Mouse (Mus musculus): ENCODE measurements around the gene Twist2. TPM values are rescaled to one million over a fixed set of nuclear protein-coding genes. Genes with fewer than 3 reads are reported as not detected.

Twist2 gene
- total RNA-seq, 2 experiments from 2014 or later = 1.5 to 1.6 TPM

- DNase-seq (ENCODE audit: extremely low spot score in 1 of 2, low spot score in 2 of 2) = no peak
- intact Hi-C loops (cut with DNase I) = no loop called here
Measured at GRCm38 (mm10) chr1:91802406-91803121, 1.3 kb downstream of the Twist2 start.

GRCm38 (mm10) chr1:91803416-91803815 is 2.2 kb downstream of the Twist2 start:
- DNase-seq (ENCODE audit: extremely low spot score in 1 of 2, low spot score in 2 of 2) = no peak
- intact Hi-C loops (cut with DNase I) = no loop called here

- intact Hi-C loops (cut with DNase I) = no loop called here
- no peak for DNase-seq (ENCODE audit: extremely low spot score in 1 of 2, low spot score in 2 of 2)
Measured at GRCm38 (mm10) chr1:91816067-91816466, 14.8 kb downstream of the Twist2 start.

DNA sequence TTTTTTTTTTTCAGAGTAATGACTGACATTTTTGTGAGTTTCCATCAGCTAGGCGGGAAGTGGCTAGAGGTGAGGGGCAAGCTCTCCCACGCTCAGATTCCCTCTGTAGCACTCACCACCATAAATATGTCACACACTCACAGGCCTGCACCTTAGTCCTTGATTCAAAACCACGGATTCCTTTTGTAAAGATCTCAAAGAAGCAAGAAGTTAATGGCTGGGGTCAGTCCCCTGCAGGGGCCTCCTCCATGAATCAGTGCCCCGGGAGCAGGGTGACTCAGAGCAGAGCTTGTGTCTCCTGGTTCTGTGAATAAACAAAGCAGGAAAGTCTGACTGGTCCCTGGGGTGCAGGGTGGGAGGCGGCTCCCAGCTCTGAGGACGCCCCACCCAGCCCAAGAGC is 15.3 kb downstream of the Twist2 start:
- DNase-seq (ENCODE audit: extremely low spot score in 1 of 2, low spot score in 2 of 2) = no peak

DNA sequence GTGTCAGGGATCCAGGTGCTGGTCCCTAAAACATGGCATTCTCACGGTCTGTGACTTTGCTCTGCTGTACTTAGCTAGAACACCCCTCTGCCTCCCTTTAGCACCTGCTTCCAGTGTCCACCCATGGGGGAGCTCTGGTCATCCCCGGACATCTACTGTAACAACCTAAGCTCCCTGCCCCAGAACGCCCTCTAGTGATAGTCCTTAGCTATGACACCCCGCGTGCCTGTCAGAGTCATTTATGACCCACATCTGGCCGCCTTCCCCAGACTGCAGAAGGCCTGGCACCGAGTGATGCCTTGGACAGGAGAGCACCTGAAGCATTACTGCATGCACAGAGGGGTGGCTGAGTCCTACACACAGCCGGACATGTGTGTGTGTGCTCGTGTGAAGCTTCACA is 18.0 kb downstream of the Twist2 start:
- intact Hi-C loops (cut with DNase I) = no loop called here
- DNase-seq (ENCODE audit: extremely low spot score in 1 of 2, low spot score in 2 of 2) = peak in 1 of 2 experiments; percentile 46

More for the DNA sequence above, 15.3 kb downstream of the Twist2 start:
- intact Hi-C loops (cut with DNase I) = no loop called here

DNA sequence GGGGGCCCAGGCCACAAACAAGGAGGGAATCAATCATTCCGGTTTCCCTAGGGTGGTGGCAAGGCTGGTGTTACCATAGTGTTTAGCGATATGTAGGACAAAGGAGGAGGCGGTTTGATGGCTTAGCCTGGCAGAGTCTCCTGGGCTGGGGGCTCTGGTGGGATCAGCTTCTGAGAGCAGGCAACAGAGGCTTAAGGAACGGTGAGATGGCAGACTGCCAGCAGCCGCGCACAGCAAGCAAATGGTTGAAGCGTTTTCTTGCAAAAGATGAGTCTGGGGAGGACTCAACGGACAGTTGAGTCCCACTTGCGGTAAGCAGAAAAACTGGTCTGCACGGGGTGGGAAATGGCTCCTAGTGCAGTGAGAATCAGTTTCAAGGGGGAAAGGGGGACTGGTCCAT is 19.3 kb downstream of the Twist2 start:
- intact Hi-C loops (cut with DNase I) = no loop called here

GRCm38 (mm10) chr1:91822316-91822824 is 21.1 kb downstream of the Twist2 start:
- intact Hi-C loops (cut with DNase I) = no loop called here
- DNase-seq (ENCODE audit: extremely low spot score in 1 of 2, low spot score in 2 of 2) = no peak

More for the DNA sequence above, 19.3 kb downstream of the Twist2 start:
- DNase-seq (ENCODE audit: extremely low spot score in 1 of 2, low spot score in 2 of 2) = no peak

DNA sequence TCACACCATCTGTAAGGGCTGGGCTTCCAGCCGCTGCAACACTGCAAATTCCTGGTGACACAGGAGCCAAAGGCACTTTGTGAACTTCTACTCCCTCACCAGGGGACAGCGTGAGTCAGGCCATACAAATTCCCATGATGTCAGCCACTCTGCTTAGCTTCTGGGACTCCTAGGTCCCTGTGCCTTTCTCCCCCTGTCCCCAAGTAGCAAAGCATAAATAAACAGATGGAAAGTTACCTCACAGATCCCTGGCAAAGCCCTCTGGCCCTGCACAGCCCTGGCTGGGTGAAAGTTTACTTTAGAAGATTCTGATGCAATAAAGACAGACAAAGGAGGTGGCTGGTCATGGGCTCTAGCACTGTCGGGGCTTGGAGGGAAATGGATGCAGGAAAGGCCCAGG is 22.3 kb downstream of the Twist2 start:
- intact Hi-C loops (cut with DNase I) = no loop called here

GRCm38 (mm10) chr1:91823951-91824350 is 22.7 kb downstream of the Twist2 start:
- no peak for DNase-seq (ENCODE audit: extremely low spot score in 1 of 2, low spot score in 2 of 2)
- intact Hi-C loops (cut with DNase I) = no loop called here

More for the DNA sequence above, 22.3 kb downstream of the Twist2 start:
- DNase-seq (ENCODE audit: extremely low spot score in 1 of 2, low spot score in 2 of 2) = no peak

- intact Hi-C loops (cut with DNase I) = no loop called here
- DNase-seq (ENCODE audit: extremely low spot score in 1 of 2, low spot score in 2 of 2) = no peak
Measured at GRCm38 (mm10) chr1:91825261-91825660, 24.0 kb downstream of the Twist2 start.

DNA sequence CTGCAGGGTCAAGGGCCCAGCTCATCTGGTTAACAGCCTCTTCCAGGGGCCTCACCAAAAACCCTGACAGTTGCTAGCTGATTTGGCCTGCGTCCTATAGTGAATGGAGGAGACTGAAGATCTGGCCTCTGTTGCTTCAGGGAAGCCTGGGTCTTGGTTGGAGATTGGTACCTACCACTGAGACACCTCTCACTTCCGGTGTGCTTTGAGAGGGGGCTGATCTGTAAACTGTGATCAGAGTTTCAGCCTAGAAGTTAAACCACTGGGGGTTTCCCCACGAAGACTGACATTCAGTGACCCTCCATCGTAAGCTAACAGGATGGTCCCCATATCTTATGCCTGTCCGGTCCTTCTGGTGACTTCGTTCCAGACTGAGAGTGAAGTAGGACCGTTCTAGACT is 30.7 kb downstream of the Twist2 start:
- intact Hi-C loops (cut with DNase I) = no loop called here
- DNase-seq (ENCODE audit: extremely low spot score in 1 of 2, low spot score in 2 of 2) = no peak

GRCm38 (mm10) chr1:91839557-91839956 is 38.3 kb downstream of the Twist2 start:
- intact Hi-C loops (cut with DNase I) = no loop called here
- DNase-seq (ENCODE audit: extremely low spot score in 1 of 2, low spot score in 2 of 2) = no peak

DNA sequence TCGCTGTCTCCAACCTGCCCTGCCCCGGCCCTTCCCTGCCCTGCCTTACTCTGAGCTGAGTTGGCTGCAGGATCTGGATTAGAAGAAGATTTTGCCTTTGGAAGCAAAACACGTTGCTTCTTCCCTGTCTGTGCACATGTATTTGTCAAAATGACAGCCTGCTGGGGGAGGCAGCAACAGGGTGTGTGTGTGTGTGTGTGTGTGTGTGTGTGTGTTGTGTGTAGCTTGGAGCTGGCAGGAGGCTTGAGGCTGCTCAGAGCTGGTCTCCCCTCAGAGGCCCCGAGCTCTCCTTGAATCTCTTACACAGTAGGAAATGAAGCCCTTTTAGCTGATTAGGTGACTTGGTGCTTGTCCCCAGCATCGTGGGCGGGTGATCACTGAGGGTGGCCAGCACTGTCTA is 38.7 kb downstream of the Twist2 start:
- DNase-seq (ENCODE audit: extremely low spot score in 1 of 2, low spot score in 2 of 2) = peak in 1 of 2 experiments; percentile 31
- intact Hi-C loops (cut with DNase I) = no loop called here

DNA sequence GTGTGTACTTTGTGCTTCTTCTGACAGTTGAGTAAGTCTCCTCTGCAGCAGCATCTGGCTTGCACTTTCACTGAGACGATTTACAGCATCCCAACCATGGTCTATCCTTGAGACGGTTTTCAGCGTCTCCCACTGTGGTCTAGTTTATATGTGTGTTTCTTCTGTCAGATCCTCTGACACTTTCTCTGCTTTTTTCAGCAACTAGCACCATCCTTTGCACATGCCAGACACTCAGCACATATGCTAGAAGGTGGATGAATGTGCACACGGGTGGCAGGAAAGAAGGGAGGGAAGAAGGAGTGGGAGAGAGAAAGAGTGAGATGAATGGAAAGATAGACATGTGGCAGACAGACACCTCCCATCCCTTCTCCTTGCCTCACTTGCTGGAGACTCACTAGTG is 43.0 kb downstream of the Twist2 start:
- DNase-seq (ENCODE audit: extremely low spot score in 1 of 2, low spot score in 2 of 2) = no peak
- intact Hi-C loops (cut with DNase I) = no loop called here

DNA sequence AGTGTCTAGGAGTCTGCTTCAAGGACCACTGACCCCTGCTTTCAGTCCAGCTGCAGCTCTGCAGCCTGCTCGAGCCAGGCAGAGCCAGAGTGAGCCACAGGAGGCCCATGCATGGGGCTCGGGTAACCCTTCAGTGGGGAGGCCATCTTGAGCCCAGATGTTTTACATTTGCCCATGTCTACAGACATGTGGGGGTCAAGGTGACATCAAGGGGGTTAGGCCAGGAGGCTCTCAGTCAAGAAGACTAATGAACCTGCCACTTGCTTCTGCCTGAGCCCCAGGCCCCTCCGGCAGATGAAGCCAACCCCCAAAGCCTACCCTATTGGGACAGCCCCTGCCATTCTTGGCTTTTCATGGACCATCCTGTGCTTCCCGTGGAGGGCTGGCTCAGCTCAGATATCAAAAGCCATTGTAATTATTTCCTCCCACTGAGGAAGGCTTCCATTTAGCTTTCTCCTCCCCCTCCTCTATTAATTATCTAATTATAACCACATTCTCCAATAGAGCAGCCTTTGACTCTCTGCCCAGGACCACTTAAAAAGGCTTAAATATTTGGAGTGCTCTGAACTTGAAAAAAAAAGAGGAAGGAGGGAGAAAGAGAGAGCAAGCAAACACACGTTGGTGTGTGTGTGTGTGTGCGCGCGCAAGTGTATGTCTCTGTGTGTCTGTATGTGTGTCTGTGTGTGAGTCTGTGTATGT is 43.6 kb downstream of the Twist2 start:
- DNase-seq (ENCODE audit: extremely low spot score in 1 of 2, low spot score in 2 of 2) = no peak
- intact Hi-C loops (cut with DNase I) = no loop called here

DNA sequence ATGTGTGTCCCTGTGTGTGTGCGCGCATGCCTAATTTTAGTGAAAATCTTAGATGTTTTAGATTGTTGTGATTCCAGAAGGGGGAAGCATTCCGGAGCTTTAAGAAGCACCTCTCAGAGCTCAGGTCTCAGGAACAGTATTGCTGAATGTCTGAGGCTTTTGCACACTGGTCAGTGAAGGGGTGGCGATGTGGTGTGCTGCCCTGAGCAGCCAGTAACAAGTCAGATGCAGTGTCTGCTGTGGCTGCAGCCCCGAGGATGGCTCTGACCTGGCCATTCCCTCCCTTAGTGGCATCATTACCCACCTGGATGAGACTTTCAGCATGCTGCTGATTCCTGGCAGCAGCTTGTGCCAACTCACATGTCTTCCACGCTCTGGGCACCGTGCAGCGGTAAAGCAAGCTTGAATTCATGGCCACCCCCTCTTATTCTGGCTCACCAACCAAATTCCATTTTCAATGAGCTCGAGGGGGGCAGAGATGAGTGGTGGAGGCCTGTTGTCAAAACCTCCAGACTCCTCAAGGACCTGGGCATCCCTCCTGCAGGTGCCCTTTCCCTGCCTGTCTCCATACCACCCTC is 44.2 kb downstream of the Twist2 start:
- intact Hi-C loops (cut with DNase I) = no loop called here
- no peak for DNase-seq (ENCODE audit: extremely low spot score in 1 of 2, low spot score in 2 of 2)

DNA sequence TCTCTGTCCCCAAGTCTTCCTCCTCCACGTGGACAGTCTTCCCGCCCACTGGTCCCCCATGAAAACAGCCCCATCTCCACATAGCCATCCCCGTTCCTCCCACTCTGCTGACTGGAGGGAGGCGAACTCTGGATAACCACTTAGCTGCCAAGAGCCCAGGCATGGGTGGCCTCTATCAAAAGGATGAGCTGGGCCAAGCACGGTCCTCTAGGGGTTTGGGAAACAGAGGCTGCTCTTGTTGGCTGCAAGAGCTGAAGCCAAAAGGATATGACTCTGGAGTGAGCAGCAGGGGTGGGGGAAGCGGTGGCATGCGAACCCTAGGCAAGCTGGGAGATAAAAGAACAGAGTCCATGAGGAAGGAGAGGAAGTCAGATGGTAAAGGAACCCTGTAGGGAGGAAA is 50.0 kb downstream of the Twist2 start:
- intact Hi-C loops (cut with DNase I) = no loop called here
- DNase-seq (ENCODE audit: extremely low spot score in 1 of 2, low spot score in 2 of 2) = no peak

DNA sequence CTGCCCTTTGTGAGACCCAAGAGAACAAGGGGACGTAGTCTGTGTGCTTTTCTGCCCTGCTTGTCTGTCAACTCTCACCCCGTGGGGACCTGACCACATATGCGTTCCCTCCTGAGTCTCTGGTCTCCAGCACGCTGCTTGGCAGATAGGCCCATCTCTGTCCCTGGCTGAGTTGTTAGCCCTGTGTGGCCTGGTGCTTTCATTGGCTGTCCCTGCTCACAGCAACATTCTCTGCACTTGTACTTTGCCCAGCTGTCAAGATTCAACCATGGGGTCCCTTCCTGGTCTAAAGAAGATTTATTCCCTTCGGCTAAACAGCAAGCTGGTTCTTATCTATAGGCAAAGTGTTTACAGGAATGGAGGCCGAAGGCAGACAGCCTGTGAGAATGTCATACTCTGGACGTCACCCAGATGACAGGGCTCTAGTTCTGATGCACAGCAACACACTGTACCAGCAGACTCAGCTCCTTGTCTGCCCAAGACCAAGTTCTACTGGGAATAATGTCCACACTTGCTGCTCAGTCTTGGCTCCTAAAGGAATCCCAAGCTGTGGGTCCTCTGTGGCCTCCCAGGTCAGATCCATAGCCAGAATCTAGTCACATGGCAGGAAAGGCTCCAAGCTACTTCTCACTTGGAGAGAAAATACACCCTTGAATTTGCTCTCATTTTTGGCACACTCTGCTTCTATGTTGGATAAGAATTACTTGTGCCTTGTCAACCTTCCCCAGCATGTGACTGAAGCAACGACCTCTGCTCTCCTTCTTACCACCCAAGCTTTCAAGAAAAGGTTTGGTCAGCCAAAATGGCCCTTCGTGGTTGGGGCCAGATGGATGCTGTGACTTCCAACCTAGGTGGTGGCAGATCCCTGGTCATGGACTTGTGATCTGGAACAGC is 55.8 kb downstream of the Twist2 start:
- no peak for DNase-seq (ENCODE audit: extremely low spot score in 1 of 2, low spot score in 2 of 2)
- intact Hi-C loops (cut with DNase I) = no loop called here
